Mouse (Mus musculus) gastrocnemius, postnatal 10 days (tissue): ENCODE results near the gene Micall2. TPM values are rescaled to one million over a fixed set of nuclear protein-coding genes. Genes with fewer than 3 reads are reported as not detected.
"Not testable (repeated sequence)": the region's sequence is repeated elsewhere in the genome, so short reads cannot be mapped to it uniquely, and the experiment has no call there.

Experiments
- DNase-seq: peaks from one replicate; pipeline ENCODE4 v3.0.0; 2021; ENCODE audit warnings: mixed read lengths
- long read RNA-seq, 2 experiments: library from polyadenylated mRNA; stranded (forward); transcript quantifications; one replicate each; pipeline ENCODE4 v2.0.0; 2021
- total RNA-seq, 2 experiments: library from RNA; stranded (reverse); gene quantifications; 2 replicates each; pipeline ENCODE4 v1.2.3; 2021

Micall2 gene
- 1 to 10 TPM; 3.8 to 5.7 TPM for total RNA-seq
- long read RNA-seq, experiment 1, partial matches to known transcripts = 1 of 6 reads
- long read RNA-seq, experiment 1, other reads (novel, unspliced or antisense) = 4 of 6 reads
- long read RNA-seq, experiment 2, partial matches to known transcripts = 2 of 2 reads
- long read RNA-seq, experiment 2, other reads (novel, unspliced or antisense) = 0 of 2 reads

DNA sequence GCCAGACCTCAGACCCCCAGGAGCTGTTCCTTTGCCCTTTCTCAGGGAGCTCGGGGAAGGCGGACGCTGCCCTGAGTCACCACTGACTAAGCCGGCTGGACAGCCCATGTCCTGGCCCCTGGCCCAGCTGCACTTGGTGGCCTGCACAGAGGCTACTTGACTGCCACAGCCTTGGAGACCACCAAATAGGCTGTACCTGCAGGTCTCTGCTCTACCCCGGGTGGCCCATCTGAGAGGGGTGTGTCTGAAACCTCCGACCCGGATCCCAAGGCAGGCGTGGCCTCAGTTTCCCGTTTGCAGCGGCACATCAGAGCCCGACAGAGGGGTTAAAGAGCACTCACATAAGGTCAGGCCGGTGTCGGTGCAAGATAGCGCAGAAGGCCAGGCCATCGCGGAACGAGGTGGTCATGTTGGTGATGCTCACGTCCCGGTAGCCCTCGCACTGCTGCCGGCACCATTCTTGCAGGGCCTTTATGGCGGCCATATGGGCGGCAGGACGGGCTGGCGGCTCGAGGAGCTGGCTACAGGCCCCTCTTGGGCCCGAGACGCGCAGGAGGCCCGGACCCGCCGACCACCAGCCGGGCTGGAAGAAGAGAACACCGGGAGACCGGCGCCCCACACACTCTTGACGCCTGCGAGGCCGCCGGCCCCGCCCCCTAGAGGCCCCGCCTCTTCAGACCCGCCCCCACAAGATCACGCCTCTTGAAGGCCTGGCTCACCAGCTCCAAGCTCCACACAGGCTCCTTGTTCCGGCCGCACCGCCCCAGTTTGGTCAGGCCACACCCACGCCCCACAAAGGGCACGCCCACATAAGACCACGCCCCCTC lies at the start of gene Micall2:
TSS of gene Micall2 (minus strand) at position 660 of the 827 bp plus-strand sequence.
- DNase-seq = peak; percentile 92

DNA sequence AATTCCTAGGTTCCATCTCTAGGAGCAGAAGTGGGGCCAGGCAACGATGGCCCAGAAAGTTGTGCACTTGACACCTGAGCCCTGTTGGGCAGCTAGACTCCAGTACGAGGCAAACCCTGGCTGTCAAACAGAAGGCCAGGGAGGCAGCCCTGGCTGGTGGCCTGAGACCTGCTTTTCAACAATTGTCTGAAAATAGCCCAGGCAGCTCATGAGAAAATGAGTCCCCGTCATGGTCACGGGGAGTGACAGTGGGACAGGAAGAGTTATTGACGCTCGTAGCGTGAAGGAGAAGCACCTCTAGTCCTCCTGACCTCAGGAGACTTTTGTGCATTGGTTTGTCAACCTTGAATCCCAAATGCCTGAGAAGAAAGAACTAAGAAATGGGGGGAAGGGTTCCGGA lies 45.3 kb upstream of the Micall2 start:
- DNase-seq = no peak

DNA sequence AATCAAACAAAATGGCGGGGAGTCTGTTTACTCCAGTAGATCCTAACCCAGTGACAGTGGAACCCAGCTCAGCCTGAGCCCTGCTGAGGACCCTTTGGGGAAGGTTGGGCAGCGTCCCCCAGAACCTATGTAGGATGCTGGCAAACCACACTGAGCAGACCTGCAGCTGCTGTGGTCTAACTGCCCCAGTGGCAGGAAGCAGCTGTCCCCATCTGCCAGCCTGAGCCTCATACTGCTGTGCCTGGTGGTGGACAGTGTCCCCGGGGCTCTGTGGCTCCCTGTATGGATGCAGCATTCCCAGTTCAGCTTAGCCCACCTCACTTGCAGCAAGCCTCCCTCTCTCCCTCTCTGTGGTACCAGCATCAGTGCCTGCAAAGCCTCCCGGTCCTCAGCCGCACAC lies 40.8 kb upstream of the Micall2 start:
- DNase-seq = no peak

DNA sequence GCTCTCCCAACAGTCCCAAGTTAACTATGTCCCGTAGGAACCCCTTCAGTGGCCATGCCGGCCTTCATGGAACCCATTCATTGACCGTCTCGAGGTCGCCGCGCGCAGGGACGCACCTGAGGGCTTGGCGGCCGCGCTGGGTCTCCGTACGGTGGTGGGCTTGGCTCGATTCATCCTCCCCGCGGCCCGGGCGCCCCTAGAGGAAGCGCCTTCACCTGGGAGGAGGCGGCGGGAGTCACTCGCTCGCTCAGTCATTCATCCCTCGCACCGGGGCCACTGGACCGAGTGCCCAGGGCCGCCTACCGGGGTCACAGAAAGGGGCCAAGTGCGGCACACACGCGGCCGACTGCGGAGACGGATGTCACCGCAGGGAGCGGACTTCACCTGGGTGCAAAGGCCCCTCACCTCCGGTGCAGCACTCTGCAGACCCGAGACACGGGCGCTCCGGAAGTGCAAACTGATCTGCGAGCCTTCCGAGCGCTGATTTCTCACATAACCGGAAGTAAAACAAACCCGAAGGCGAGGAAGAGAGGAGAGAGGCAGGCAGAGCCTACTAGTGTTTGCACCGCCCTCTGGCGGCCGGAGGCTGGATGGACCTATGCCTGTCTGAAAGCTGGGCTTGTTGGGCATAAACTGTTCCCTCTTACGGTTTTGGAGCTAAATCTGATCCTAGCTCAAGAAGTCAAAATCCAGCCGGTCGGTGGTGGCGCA lies 39.2 kb upstream of the Micall2 start, which contains the start of gene Ints1:
TSS of gene Ints1 (minus strand) at position 459 of the 711 bp plus-strand sequence.
- DNase-seq = peak; percentile 97

DNA sequence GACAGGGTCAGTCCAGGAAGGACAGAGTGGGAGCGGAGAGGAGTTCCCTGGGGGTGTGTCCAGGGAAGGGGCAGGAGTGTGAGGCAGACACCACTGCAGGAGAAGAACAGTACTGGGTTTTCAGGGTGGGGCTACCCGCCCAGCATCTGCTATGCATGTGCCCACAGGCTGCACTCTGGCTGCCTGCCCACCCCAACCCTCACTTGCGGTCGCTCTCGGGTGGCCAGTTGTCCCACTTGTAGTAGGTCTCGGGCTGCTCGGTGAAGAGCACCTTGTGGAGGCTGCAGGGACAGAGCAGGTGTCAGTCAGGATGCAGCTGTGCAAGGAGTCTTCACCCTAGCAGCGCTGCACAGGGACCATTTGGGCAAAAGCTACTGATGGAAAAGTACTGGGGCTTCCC lies 32.1 kb upstream of the Micall2 start:
- DNase-seq = no peak

DNA sequence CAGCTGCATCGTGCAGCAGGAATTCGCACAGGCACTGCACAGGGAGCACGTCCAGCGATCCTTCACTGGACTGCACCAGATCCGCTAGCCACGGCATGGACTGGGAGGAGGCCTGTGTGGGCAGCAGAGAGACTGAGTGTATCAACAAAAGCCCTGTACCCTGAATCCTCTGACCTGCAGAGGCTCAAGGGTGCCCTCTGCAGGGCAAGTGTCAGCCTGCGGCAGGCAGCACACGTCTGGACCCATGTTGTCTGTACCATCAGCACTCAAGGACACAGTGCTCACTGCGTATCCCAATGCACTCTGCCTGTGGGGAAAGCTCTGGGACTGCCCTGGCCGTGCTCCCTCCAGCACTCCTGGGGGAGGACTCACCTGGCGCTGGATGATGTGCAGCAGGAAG lies 28.2 kb upstream of the Micall2 start:
- no peak for DNase-seq

DNA sequence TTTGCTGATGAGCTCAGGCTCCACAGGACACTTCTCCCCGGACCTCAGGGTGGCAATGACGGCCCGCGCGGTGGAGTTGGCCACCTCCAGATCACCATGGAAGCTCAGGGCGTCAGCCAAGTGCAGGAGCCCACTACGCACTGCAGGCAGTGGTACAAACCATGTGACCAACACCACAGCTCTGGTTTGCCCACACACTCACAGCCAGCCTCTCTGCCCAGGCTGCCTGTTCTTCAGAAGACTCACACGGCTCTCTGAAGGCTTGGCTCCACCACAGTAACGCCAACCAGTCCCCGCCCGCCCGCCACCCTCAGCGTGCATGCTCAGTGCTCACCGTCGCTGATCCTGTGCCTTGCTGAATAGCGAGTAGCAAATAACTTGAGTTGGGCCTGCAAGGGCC lies 22.0 kb upstream of the Micall2 start:
- DNase-seq = no peak

DNA sequence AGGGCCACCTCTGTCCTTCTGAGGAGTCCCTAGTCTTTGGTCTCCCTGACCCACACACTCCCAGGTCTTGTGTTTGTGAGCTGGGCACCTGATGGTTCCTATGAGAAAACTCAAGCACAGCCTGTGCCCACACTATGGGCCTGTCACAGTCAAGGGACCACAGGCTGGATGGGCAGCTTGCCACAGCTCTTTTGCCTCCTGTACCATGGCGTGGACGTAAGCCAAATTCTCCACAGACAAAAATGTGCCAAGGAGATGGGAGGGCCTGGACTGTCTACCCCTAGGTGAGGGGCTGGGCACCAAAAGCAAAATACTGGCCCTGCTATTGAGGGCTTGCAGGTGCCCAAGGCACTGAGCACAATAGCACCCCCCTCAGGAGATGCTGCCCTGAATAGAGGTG lies 20.4 kb upstream of the Micall2 start:
- no peak for DNase-seq

DNA sequence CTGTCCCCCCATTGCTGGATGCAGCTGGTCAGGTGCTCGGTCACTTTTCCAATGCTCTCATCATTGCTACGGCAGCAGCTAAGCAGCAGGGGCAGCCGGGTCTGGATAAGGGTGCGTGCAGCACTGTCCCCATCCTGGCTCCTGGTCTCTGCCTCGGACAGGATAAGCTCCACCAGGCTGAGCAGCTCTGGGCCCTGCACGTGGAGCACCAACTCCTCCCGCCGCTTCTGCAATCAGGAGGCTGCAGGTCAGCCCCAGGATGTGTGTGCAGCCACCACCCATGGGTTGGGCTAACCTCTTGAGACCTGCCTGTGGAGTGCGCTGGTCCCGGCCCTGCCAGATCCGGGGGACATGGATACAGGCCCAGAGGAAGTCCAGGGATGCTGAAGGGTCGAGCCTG lies 20.0 kb upstream of the Micall2 start:
- DNase-seq = no peak

DNA sequence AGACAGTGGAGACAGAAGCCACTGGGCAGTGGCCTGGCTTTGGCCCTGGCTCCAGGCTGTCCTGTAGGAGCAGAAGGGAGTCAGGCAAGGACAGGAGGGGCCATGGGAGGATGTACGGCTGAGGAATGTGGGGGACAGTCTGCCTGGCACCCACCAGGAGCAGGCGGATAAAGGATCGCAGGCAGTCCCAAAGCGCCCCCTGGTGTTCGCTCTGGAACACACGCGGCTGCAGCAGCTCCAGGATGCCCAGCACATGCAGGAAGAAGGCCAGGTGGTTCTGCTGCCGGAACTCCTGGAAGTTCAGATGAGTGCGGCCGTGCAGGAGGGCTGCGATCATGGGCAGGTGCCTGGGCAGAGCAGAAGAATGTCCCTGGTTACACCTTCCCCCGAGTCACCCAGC lies 18.6 kb upstream of the Micall2 start:
- DNase-seq = peak; percentile 66

DNA sequence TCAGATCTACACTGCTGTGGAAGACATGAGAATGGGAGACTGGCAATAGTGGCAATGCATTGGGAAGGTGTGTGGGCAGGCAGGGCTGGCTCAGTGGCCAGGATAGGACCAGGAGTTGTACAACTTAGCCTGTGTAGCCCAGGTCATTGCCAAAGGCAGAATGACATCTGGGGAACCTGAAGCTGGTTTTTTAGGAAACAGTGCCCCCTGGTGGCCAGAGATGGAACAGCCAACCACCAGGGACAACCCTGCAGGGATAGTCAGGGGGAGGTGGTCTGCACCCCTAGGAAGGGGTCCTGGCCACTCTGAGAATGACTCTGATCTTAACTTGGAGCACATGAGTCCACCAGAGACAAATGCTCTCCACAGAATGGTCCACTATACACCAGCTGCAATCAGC lies 14.4 kb upstream of the Micall2 start:
- peak; percentile 77 for DNase-seq

DNA sequence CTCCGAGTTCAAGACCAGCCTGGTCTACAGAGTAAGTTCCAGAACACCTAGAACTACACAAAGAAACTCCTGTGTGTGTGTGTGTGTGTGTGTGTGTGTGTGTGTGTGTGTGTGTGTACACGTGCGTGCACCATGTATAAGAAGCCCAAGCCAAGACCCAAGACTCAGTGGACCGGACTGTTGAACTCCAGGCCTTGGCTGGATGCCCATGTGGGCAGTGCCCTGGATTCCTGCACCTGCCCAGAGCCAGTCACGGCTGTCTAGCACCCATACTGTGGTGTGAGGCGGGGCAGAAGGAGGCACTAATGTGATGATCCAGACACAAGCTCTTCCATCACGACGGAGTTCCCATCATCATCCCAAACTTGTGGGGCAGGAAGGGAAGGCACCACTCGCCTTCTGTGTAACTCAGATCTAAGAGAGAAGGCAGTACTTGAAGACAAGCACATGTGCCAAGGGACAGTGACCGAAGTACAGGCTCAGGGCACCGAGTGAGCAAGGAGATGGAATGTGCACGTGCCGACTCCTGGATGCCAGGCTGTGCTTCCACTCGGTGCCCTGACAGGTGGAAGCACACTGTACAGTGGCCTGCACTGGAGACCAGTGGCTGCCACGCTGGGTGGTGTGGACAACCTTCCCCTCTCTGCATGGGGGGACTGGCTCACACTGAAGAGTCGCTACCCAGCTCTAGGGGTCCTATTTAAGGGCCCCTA lies 13.4 kb upstream of the Micall2 start:
- no peak for DNase-seq

DNA sequence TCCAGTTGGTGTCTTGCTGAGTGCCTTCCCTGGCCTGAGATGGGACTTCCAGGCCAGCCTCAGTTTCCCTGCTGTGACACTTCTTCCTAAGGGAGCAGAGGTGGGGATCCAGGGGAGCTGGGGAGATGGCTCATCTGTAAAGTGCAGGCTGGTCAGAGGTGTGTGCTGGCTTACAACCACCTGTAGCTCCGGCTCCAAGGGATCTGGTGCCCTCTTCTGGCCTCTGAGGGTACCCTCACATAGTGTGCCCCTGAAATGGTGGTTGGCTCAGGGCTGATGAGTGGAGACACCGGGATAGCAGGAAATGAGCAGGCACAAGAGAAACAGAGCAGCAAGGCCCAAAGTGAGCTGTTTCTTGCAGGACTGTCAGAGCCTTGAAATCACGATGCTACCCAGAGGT lies 9.6 kb upstream of the Micall2 start:
- no peak for DNase-seq

DNA sequence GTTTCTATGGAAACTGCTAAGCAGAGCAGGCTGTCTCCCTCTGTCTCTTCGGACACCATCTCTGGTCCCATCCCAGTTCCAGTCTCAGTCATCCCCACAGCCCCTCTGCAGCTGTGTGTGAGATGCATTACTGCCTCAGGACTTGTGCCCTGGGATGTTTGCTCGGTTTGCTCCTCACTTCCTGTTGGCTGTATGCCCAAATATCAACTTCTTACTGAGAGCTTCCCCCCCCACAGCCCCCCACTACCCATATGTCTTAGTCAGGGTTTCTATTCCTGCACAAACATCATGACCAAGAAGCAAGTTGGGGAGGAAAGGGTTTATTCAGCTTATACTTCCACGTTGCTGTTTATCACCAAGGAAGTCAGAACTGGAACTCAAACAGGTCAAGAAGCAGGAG lies 6.5 kb upstream of the Micall2 start:
- DNase-seq = not testable (repeated sequence)

DNA sequence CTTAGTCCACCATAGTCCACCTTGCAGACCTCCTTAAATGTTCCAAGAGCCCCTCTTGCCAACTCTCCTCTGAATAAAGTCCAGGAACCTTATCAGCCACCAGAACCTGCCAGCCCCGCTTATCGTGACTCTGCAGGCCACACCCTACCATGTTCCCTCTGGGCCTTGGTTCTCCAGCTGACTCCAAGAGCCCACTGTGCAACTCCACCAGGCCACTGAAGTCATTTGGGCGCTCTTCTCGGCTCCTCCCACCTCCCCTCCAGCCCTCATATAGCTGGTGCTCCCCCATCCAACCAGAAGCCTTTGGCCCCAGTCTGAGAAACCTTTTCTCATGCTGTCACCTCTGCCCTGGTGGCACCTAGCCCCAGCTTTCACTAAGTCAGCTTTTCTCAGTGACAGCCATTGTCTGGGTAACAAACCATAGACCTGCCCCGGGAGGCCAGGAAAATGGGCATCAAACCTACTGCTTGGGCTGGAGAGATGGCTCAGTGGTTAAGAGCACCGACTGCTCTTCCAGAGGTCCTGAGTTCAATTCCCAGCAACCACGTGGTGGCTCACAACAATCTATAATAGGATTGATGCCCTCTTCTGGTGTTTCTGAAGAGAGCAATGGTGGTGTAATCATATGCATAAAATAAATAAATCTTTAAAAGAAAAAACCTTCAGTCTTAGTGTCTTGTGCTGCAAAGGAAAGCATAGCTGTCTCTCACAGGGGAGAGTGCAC lies 2.6 kb upstream of the Micall2 start:
- no peak for DNase-seq

DNA sequence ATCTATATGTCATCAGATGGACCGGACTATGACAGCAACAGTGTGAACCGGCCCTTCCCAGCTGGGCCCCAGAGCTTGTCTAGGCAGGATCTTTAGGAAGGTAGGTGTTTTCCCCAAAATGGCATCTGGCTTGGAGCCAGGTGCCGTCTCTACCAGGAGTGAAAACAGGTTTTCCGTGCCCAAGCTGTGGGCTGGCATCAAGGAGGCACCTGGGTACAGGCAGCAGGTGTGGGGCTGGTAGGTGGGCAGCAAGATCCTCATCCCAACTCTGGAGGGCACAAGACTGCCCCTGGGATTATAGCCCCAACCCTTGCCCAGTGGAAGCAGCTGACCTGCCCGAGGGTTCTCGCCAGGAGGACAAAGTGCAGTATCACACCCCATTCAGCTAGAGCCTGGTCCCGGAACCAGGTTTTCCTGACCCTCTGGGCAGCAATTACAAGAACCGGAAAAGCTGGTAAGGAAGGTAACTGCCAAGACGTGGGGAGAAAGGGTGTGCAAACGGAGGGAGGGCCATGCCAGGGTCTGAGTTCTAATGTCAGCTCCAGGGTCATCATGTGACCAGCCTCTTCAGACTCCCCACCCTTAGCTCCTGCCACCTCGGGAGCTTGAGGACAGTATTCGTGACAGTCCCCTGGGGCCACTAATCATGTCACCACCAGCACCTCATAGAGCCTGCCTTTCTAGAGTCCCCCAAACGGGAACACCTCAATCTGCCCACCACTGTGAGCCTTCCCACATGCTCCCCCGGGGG lies 1.9 kb upstream of the Micall2 start:
- DNase-seq = no peak

DNA sequence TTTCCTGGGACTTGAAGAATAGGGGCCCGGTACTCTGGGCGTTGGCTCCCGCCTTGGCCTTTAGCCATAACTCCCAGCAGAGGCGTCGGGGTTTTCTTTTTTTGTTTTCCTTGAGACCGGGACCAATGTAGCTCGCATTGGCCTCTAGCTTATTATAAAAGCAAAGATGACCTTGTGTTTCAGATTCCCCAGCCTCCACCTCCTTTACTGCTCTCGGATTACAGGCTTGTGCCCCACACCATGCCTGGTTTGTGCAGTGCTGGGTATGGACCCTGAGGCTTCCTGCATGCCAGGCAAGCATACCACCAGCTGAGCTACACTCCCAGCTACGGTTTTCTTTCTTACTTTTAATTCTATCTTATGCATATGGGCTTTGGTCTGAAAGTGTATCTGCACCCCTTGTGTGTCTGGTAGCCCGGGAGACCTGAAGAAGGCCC lies 386 bp upstream of the Micall2 start:
- DNase-seq = no peak

DNA sequence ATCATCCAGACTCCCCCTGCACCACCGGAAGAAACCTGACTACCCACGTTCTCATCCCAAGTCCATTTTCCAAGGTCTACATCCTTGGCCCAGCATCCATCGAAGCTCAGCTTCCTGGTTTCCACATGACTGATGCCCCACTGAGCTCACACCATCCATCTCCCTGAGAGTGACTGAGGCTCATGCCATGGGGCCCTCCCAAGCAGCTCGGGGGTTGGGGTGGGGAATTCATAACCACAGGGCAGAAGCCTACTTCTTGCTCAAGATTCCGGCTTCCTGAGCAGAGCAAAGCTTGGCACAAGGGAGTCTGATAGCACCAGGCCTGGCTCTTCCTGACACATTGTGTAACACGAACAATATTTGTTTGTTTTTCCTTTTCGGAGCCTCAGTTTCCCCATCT lies 1.4 kb downstream of the Micall2 start:
- DNase-seq = no peak

DNA sequence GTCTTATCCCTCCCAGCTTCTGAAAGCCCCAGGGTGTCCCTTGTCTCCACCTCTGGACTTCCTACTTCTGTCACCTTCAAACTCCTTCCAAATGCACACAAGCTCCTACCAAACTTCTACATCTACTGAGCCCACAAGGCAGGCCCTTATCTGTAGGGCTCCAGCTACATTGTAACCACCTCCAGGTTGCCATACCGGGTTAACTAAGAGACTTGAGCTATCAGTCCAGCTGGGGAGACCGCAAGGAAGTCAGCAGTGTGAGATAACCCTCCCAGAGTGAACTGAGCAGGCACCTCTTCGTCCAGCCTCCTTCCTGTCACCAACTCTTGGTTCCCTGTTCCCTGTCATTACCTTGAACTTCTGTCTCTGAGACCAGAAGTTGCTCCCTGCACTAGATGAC lies 2.1 kb downstream of the Micall2 start:
- DNase-seq = no peak

DNA sequence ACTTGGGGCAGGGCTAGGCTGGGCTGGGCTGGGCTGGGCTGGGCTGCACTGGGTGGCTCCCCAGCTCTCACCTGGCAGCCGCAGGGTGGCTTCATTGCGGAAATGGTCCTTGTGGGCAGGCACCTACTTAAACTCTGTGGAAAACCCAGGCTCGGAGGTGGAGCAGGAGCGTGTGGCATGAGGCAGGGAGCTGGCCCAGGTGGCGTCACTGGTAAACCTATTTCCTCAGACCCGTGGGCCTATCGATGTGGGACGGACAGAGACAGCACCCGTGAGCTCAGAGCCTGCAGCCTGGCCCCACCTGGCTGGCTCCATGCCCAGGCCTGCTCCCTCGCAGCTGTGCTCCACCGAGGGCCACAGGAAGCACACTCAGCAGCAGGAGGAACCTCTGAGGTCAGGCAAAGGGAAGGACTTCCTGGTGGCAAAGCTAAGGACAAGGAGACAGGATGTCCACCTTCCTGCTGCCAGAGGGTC lies 3.5 kb downstream of the Micall2 start:
- no peak for DNase-seq
